Mouse (Mus musculus): ENCODE results near the gene Cables2.

DNA sequence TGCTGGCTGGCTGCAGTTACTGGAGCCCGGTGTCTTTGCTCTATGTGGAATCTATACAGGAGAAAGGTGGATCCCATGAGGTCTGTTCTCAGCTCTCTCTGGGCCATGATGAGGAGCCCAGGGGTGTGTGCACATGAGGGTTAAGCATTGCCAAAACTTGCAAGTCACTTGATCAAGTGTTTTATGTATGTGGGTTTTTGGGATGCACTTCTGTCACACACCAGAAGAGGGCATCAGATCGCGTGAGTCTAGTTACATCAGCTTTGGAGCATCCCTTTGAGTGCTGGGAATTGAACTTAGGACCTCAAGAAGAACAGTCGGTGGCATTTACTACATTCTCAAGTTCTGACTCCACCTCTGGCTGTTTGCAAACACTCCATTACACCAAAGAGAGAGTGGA lies 31.3 kb upstream of the Cables2 start:
- TF ChIP-seq CTCF (IDR thresholded peaks at IDR 0.05; ENCODE audit: control insufficient read depth, insufficient read depth, insufficient read length): no peak
- TF ChIP-seq MYOG (IDR thresholded peaks at IDR 0.05; ENCODE audit: control insufficient read depth, extremely low read depth, insufficient read length): no peak
- no peak for TF ChIP-seq USF1 (IDR thresholded peaks at IDR 0.05; ENCODE audit: low read depth)
- no peak for TF ChIP-seq CEBPB (IDR thresholded peaks at IDR 0.05; ENCODE audit: low read depth)
- TF ChIP-seq MYOD1 (IDR thresholded peaks at IDR 0.05; ENCODE audit: control insufficient read depth, insufficient read length, low read depth): no peak
- no peak for TF ChIP-seq MAX (IDR thresholded peaks at IDR 0.05)
- TF ChIP-seq FOSL1 (IDR thresholded peaks at IDR 0.05; ENCODE audit: insufficient read depth, low read length, poor library complexity, severe bottlenecking): no peak
